Mouse (Mus musculus): ENCODE measurements around the gene Mast4.

The Mast4 gene

DNA sequence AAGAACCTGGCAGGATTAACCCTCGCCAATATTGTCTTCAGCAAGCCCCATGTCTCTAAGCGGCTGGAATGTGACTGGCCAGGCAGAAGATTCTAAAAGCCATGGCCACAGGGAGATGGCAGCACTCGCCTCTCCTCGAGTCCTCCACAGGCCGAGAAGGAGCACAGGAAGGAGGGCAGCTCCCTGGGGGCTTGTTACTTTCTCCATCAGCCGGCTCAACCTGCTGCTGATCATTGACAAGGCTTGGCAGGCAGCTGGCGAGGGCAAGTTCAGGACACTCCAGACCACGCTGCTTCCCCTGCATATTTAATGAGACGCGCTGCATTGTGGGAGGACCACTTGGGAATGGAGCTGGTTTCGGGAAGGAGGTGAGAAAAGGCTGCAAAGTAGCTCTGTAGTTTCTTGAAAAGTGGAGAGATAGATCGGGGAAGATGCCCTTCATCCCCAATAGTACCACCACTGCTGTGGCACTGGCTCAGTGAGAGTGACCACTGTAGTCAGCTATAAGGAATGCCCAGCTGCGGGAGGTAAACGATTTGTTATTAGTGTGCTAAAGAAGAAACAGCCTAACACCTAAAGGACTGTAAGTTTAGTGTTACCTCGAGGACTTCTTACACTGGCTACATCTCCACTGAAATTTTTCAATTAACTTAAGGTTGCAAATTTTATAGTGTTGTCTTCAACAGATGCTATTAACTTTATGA is 523.0 kb downstream of the Mast4 start:
- DNase-seq (ENCODE audit: low read depth, low spot score) = peak; percentile 27

DNA sequence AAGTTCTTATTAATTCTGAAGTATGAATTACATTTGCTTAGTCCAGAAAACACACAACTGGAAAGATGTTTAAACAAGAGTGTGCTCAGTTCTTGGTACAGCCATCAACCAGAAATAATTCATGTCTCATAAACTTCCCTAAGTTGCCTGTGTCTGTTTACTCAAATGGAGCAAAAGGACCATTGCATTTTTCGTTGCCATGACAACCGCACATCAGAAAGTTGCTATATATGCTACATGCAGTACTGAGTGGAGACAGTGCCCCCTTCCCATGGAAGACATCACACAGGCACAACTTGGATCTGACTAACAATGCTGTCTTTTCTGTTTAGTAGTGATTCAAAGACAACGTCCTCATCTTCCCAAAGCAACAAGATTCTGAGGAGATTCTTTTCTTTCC is 527.6 kb downstream of the Mast4 start:
- no peak for DNase-seq (ENCODE audit: low read depth, low spot score)

DNA sequence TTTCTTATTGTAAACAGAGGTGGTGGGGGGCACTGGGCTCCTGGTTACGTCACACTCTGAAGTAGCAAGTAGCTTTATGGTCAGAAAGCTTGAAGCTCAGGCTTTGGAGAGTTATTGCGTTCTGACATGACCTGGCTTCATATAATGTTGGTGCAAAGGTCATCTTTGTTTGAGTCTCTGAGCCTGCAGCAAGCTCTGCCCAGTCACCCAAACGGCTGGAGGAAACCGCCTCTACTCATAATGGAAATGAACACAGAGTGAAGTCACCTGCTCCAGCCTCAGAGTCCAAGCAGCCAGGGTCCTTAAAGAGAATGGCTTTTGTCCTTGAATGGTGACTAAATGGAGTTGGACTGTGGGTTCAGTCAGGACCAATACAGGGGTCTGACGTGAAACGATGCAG is 529.1 kb downstream of the Mast4 start:
- no peak for DNase-seq (ENCODE audit: low read depth, low spot score)

DNA sequence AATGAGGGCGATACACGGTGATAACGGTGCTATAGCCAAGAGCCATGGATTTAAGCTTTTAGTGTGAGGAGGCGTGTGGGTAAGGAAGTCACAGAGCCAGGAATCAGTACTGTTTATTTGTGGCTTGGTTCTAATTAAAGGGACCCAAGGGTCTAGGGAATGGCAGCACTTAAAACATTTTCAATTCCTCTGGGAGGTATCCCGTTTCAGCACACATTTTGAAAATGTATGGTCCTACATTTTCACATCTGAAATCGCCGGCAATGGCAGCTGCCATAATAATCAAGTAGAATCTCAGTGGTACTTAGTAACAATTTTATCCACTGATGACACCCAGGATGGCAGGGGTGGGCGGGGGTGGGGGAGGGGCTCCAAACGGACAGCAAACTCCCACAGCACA is 531.1 kb downstream of the Mast4 start:
- DNase-seq (ENCODE audit: low read depth, low spot score) = no peak

DNA sequence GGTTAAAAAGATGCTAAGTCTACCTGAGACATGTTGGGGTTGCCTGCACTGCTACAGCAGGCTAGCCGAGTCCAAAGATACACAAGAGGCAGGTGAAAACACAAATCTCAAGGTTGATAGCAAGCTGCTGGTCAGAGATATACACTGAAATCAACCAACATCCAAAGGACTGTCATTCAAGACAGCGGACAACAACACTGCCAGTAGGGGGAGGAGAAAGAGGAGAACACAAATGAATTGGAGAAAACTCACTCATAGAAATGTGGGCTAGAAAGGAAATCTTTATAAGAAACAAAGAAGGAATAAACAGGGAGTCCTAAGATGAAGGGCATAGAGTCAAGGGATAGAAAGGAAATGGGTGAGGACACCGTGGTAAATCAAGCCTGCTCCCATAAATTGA is 542.1 kb downstream of the Mast4 start:
- DNase-seq (ENCODE audit: low read depth, low spot score) = no peak

DNA sequence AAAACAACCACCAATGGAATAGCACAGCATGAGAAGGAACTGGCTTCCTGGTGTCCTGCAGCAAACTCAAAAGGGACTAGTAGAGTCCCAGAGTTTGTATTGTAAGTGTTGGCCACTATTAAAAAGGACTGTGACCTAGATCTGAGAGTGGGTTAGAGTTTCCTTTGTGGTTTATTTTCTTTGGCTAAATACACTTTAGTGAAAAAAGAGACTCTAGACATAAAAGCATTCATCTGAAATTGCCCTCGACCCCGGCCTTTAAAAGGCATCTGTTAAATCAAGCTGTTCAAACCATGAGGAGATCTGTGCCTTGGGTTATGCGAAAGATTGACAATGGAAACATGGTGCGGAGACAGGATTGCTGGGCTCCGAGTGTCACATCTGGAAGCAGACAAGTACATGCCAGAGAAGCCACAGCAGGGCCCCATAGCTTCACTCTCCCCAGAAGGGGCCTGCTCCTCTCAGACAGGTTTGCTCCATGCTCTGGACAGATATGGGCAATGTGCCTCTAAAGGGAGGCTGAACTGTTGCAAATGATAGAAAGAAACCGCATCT is 543.6 kb downstream of the Mast4 start:
- no peak for DNase-seq (ENCODE audit: low read depth, low spot score)

DNA sequence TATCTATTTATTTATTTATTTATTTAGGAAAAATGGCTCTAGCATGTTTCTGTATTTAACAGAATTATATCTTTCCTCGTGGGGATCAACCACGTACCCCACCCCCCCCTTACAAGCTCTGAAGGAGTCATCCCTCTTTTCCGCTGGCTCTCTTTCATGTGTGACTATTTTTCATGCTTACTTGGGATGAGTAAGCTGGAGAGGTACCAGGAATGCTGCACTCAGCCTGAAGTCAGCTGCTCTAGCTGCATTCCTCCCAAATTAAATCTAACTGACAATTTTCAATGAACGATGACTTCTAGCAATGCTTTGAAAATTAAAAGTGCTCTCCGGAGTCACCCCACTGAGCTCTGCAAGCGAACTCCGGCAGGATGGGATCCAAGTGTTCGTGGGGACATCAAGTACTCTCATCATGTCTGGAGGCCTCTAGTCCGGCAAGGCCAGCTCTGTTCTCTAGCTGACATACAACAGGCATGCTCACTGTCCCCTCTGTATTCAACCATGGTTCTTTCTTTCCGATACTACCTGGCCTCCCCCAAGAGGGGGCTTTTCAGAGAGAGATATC is 547.5 kb downstream of the Mast4 start:
- no peak for DNase-seq (ENCODE audit: low read depth, low spot score)

DNA sequence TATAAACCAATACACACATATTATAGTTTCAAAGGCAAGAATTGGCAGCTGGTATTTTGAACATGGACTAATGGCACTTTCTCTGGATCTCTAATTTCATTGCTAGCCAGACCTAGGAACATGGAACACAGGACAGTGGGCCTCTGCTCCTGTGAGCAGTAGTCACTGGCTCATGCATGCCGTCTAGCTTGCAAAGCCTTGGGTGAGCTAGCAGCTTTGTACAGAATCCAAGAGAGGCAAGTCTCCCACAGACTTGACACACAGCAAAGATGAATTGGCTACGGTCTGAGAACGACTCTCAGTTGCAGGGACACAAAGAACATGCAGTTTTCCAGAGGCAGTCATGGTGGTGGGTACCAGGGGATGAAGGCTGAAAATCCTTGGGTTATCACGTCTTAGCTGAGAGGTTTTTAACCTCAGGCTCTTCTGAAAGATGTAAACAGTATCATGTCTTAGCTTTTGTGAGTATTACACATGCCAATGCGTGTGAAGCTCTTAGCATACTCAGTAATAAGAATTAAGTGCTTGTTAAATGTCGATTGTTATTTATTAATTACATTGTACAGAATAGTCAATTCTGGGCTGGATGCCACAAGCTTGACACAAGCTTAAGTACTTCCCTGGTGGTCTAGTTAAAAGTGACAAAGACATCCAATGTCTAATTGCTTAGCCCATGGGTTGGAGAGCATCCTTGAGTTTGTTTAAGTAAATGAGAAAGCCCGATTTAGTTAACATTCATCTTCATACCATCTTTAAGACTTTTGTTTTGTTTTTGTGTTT is 550.6 kb downstream of the Mast4 start:
- DNase-seq (ENCODE audit: low read depth, low spot score) = no peak

DNA sequence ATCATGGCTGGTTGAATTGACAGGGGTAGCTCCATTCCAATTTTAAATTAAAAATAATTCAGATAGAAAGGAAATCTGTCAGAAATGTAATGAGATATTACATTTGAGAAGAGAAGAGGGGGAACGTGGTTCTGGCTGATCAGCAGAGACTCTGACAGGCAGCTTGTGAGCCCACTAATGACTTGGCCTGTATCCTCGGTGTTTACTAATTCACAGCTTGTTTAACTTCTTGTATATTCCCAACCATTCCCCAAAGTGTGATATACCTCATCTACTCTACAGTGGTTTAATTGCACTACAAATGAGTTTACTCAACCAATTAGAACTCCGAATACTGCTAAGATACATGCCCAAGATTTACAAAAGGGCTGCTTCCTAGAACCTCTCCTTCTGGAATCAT is 555.0 kb downstream of the Mast4 start:
- DNase-seq (ENCODE audit: low read depth, low spot score) = no peak

DNA sequence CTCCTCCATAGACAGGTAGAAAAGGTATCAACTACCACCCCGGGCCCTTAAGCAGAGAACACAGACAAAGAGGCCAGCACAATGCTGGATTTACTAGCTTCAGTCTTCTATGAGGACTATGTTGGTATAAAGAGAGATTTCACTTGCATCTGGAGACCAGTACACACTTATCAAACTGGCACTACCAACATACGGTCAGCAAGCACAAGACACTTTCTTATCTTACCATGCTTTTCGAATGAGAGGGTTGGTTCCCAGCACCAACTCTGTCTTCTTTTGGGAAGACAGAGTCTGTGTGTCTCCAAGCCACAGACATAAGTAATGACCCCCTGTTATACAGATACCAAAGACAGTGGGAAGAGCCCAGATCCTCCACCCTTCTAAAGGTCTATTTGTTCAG is 555.4 kb downstream of the Mast4 start:
- no peak for DNase-seq (ENCODE audit: low read depth, low spot score)

DNA sequence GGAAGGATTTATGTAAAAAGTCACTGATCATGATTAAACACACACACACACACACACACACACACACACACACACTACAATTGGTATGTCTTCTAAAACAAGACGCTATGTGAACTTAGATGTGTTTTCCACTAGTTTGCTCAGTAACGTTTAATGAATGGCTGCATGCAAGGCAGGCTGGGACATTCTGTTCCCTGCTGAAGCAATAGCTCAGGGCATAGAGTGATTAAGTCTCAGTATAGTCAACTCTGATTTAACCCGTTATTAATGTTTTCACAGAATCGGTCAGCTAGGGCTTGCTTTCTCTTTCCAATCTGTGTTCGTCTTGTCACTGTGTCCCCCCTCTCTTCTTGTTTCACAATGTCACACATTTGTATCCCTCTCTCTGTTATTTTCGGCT is 558.8 kb downstream of the Mast4 start:
- DNase-seq (ENCODE audit: low read depth, low spot score) = no peak

DNA sequence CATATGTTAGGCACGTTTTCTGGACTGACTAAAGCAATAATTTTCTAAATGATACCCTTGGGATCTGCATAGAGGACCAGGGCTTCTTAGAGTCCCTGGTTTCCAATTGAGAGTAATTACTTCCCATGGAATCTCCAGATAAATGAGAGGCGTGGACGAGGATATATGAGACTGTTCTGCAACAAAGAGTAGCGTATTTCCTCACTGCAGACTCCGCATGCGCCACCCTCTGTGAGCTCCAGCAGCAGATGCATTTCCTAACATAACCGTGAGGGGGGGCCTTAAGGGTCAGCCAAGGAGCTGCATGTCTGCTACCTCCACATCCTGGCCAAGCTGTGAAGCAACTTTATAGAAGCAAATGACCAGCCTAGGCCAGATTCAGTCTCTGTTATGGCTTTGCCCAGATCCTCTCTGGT is 559.5 kb downstream of the Mast4 start:
- no peak for DNase-seq (ENCODE audit: low read depth, low spot score)

DNA sequence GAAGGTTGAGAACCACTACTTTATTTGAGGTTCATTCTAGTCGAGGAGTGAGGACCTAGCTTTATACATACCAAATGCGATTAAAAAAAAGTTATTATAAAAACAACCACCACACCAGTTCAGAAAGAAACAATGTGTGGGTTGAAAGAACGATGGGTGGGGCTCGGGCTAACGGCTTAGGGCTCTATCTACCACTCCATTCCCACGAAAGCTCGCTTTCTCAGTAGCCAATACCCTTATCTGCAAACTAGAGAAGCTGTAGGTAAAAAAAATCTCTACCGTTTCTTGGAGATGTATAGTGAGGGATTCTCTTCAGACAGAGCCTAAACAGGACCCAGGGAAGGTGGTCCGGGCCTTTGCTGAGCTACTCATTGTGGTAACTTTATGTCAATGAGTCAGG is 561.1 kb downstream of the Mast4 start:
- DNase-seq (ENCODE audit: low read depth, low spot score) = no peak

DNA sequence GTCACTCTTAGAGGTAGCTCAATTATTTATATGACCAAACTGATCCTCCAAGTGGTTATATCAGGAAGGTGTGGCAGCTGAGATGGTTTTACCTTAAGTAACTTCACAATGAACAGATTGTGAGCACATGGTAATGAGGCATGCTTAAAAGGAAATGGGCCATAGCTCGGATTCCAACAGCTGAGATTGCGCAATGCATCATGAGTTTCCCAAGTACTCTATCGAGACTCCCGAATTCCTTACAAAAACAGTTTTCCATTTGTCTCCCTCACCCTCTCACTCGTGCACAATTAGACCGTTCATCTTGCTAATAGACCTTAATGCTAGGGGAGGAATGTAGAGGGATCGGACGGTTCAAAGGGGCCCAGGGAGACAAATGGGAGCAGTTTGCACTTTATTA is 564.1 kb downstream of the Mast4 start:
- no peak for DNase-seq (ENCODE audit: low read depth, low spot score)

DNA sequence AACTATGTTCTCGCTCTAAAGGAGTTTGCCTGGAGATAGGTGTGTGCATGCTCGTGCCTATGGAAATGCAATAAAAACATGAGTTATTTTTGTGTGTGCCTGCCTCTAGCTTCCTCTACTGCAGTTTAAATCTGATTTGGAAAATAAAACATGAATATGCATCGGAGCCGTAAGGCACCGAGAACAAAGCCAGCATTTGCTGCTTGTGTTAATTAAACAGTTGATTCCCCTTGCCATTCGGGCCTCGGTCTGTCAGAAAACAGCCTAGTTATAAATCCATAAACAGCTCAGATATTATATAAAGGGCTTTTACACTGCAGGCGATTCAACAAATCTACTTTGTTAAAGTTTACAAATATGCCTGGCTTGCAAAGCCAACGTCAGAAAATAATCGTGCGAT is 565.8 kb downstream of the Mast4 start:
- no peak for DNase-seq (ENCODE audit: low read depth, low spot score)

DNA sequence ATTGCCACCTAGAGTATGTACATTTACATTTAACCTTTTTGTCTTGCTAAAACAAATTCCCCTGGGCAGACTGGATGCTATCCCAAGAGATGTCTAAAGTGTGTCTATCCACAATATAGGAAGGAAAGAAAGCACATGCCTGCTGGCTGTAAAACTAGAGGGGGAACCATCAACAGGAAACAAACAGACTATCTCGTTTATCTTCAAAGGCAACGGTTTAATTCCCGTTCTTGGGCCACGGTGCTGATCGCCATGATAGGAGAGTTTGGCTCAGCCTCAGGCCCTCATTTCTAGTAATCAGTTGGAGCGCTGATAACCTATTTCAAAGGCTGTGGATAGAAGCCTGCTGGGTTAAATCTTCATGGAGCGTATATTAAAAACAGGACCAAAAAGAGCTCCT is 567.2 kb downstream of the Mast4 start:
- no peak for DNase-seq (ENCODE audit: low read depth, low spot score)

DNA sequence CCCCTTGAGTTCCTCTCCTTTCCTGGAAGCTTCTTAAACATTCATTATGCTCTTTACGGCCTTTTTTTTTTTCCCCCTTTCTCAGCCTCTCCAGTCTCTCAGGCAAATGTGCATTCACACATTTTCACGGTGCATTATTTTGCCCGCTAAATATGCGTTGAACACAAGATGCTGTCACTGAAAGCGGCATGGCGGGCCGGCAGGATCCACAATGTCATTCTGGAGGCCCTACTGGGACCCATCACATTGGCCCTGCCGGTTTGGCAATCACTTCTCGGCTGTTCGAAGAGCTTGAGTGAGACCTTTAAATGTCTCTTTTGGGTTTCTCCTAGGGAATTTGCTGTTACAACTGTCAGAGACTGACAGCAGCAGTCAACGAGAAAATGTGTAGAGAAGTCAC is 569.1 kb downstream of the Mast4 start:
- no peak for DNase-seq (ENCODE audit: low read depth, low spot score)

DNA sequence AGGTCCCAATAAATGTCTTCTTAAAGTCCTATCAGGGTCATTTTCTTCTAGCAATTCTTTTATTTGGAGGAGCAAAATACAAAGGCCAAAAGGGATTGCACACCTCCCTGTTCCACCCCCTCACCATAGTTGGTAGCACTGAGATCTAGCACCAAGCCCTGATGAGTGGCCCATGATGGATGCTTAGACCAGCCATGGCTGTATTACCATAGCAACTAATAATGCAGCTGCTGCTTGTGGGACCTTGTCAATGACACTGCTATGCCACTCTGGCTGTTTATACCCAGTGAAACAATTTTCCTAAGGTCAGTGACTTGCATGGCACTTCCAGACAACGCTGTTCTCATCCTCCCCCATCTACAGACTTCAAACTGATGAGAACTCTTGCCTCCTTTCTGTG is 570.1 kb downstream of the Mast4 start:
- no peak for DNase-seq (ENCODE audit: low read depth, low spot score)

DNA sequence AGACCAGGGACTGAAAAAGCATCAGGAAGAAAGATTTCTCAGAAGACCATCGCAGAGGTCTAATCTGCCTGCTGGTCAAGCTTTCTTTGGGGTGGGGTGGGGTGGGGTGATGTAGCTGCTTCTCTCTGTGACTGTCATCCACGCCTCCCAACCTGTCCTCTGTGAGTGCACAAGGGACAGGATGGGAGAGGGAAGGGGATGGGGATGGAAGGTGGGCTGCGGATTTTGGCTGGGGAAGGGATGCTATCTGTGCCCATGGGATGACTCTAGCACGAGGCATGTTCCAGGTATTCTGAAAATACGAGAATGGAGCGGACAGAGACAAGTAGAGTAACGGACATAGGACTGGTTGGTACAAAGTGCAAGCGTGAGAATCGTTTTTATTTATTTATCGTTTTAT is 572.1 kb downstream of the Mast4 start:
- DNase-seq (ENCODE audit: low read depth, low spot score) = no peak

DNA sequence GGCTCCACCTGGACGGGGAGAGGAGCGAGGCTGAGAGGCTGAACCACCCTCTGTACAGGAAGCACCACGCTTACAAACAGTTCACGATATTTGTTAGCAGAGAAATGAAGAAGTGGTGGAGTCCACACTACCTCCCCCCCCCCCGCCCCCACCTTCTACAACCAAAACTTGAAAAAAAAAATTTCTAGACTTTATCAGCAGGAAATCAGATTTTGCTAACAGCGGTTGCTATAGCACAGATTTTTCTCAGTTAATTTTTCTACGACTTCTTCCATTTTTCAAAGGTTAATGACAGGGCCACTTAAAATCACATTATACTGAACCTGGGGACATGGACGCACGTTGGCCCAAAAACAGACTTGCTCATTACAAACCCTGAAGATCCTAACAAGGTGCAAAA is 572.9 kb downstream of the Mast4 start:
- DNase-seq (ENCODE audit: low read depth, low spot score) = no peak

DNA sequence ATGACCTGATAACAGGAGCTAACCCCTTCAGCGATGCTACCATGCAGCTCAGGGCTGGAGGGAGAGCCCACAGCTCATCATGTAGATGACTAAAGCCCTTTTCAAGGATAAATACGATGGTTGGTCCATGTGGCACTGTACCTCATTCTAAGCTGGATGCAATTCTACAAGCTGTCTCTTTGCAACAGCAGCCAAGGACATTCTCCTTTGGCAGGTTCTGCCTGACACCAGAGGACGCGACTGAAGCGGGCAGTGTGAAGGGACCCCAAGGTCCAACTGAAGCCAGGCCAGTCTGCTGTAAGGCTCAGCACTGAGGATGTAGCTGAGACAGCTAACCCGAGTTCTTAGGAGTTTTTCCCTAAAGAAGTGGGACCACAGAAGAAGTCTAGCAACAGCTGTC is 576.3 kb downstream of the Mast4 start:
- DNase-seq (ENCODE audit: low read depth, low spot score) = no peak

DNA sequence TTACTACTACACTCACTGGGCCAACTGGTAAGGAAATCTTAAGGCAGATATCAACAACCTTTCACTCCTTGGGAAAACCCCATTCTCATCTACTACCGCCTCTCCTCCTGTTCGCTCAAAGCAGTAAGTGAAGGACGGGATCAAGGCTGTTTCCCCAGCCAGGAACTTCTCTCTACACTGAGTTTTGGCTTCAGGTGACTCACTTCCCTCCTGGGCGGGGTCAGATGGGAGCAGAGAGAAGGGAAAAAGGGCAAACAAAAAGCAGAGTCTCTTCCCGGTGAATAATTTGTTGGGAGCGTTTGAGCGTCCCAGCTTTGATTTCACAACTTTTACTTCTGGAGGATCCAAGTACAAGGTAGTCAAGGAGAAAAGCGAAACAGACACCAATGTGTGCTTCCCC is 578.2 kb downstream of the Mast4 start:
- no peak for DNase-seq (ENCODE audit: low read depth, low spot score)

DNA sequence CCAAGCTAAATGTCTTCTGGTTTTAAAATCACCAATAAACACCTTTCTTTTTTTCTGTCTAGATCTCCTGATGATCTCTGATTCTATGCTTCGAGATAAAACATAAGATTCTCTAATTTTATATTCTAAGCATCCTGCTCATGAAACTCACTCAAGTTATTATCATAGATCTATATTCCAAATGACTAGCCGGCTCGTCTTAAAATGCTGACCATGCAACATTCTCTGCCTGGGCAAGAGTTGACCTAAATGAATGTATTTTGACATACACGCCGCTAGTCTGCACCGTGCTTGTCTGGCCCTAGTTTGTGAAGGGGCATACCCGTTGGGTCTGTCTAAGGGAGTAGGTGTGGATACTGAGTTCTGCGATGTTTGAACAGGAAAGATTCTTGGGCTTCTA is 579.2 kb downstream of the Mast4 start:
- DNase-seq (ENCODE audit: low read depth, low spot score) = no peak

Data from retina, postnatal 7 days (tissue).